Mouse (Mus musculus) heart, postnatal 0 days (tissue): ENCODE results near the gene Col12a1.
A peak's percentile ranks its signal among the peaks of the same experiment; 100 is the strongest.

Source experiments
- CTCF ChIP-seq: IDR thresholded peaks from 2 replicates; pipeline ENCODE4 v1.5.1; 2016; ENCODE audit warnings: antibody characterized with exemption, control low read depth, low read depth
- EP300 ChIP-seq: IDR thresholded peaks from 2 replicates; pipeline ENCODE4 v1.6.1; 2016; ENCODE audit warnings: antibody characterized with exemption, low read depth

GRCm38 (mm10) chr9:79723090-79723489, 4.5 kb upstream of the Col12a1 start:
- TF ChIP-seq CTCF, result peak; percentile 74
- no peak for TF ChIP-seq EP300
